Mouse (Mus musculus) CH12.LX (cell line): Measurements from ENCODE around the gene Smg6. TPM values are rescaled to one million over a fixed set of nuclear protein-coding genes. Genes with fewer than 3 reads are reported as not detected.

Source experiments
- DNase-seq: peaks from one replicate; pipeline ENCODE4 v3.0.0-alpha.2; 2013; ENCODE audit errors: extremely low read depth
- H3K27ac ChIP-seq: 2 replicates; pipeline ENCODE4 v1.5.1; 2012; ENCODE audit warnings: low read depth, mild to moderate bottlenecking, control low read depth, moderate library complexity; ENCODE audit not compliant: insufficient read depth
- H3K27me3 ChIP-seq: replicated peaks from 2 replicates; pipeline ENCODE3; 2012; ENCODE audit warnings: inconsistent platforms
- H3K36me3 ChIP-seq, 2 experiments: replicated peaks in 1 of 2; 2 replicates each; pipeline versions ENCODE3 to v1.6.1; 2012; ENCODE audit warnings: inconsistent platforms in 1 of 2, low read length in 1 of 2, mild to moderate bottlenecking in 1 of 2, mixed read lengths in 1 of 2, moderate library complexity in 1 of 2; ENCODE audit not compliant: control insufficient read depth in 1 of 2, insufficient read depth in 1 of 2
- H3K4me1 ChIP-seq, 2 experiments: 2 replicates each; pipeline ENCODE4 v1.6.1; 2012; ENCODE audit warnings: inconsistent platforms in 1 of 2, moderate library complexity in 1 of 2; ENCODE audit not compliant: insufficient read depth in 2 of 2, control insufficient read depth in 1 of 2
- H3K4me2 ChIP-seq: 2 replicates; pipeline ENCODE4 v1.6.1; 2012; ENCODE audit warnings: low read depth, mild to moderate bottlenecking, control low read depth; ENCODE audit not compliant: poor library complexity, insufficient read depth, severe bottlenecking
- H3K4me3 ChIP-seq, 3 experiments: fragments of 150-350 bp in 1 of 3; sonication (generic) in 1 of 3; replicated peaks in 1 of 3; 2 replicates each; pipeline versions ENCODE3 to v1.5.1; 2011 to 2012; ENCODE audit warnings: low read depth in 2 of 3, low read length in 2 of 3, mild to moderate bottlenecking in 2 of 3, moderate library complexity in 2 of 3, control low read depth in 1 of 3, improper control_type of control experiment in 1 of 3, inconsistent platforms in 1 of 3, mixed read lengths in 1 of 3; ENCODE audit not compliant: poor library complexity in 1 of 3
- H3K79me2 ChIP-seq: replicated peaks from 2 replicates; pipeline ENCODE4 v1.6.1; 2012; ENCODE audit warnings: mild to moderate bottlenecking, moderate library complexity; ENCODE audit not compliant: control insufficient read depth, poor library complexity, insufficient read depth, severe bottlenecking; ENCODE audit errors: extremely low read depth
- H3K9ac ChIP-seq: 2 replicates; pipeline ENCODE4 v1.6.1; 2012; ENCODE audit warnings: low read depth, mild to moderate bottlenecking, control low read depth, moderate library complexity; ENCODE audit not compliant: insufficient read depth
- H3K9me3 ChIP-seq: replicated peaks from 2 replicates; pipeline ENCODE3; 2012; ENCODE audit warnings: low read length, inconsistent platforms, mixed read lengths
- BHLHE40 ChIP-seq: IDR thresholded peaks from 2 replicates; pipeline ENCODE4 v1.6.1; 2011; ENCODE audit warnings: mild to moderate bottlenecking, low read depth, low read length, improper control_type of control experiment
- EP300 ChIP-seq: IDR thresholded peaks from 2 replicates; pipeline ENCODE4 v1.6.1; 2011; ENCODE audit warnings: low read length, improper control_type of control experiment
- IRF4 ChIP-seq: IDR thresholded peaks from 2 replicates; pipeline ENCODE4 v1.6.1; 2014; ENCODE audit warnings: low read depth, mild to moderate bottlenecking, inconsistent platforms, low read length, improper control_type of control experiment
- JUN ChIP-seq: IDR thresholded peaks from 2 replicates; pipeline ENCODE4 v1.6.1; 2011; ENCODE audit warnings: low read depth, mild to moderate bottlenecking, low read length, improper control_type of control experiment, moderate library complexity; ENCODE audit not compliant: insufficient read depth
- JUND ChIP-seq: conservative IDR thresholded peaks from 2 replicates; pipeline ENCODE4 v1.6.1; 2011; ENCODE audit warnings: low read depth, low read length, improper control_type of control experiment
- KAT2A ChIP-seq: IDR thresholded peaks from 2 replicates; pipeline ENCODE4 v1.6.1; 2012; ENCODE audit warnings: low read length, improper control_type of control experiment, inconsistent platforms; ENCODE audit not compliant: insufficient replicate concordance
- MAFK ChIP-seq: IDR thresholded peaks from 2 replicates; pipeline ENCODE4 v1.6.1; 2011; ENCODE audit warnings: low read length, improper control_type of control experiment; ENCODE audit not compliant: insufficient replicate concordance
- MAX ChIP-seq: IDR thresholded peaks from 2 replicates; pipeline ENCODE4 v1.6.1; 2011; ENCODE audit warnings: low read length, improper control_type of control experiment
- MEF2A ChIP-seq: IDR thresholded peaks from 2 replicates; pipeline ENCODE4 v1.6.1; 2014; ENCODE audit warnings: low read depth, mild to moderate bottlenecking, inconsistent platforms, low read length, improper control_type of control experiment, borderline replicate concordance
- MYC ChIP-seq: IDR thresholded peaks from 2 replicates; pipeline ENCODE4 v1.6.1; 2011; ENCODE audit warnings: low read depth, mild to moderate bottlenecking, improper control_type of control experiment, low read length
- POLR2A ChIP-seq: IDR thresholded peaks from 2 replicates; pipeline ENCODE4 v1.6.1; 2011; ENCODE audit warnings: low read depth, mild to moderate bottlenecking, improper control_type of control experiment, low read length
- SIN3A ChIP-seq: IDR thresholded peaks from 2 replicates; pipeline ENCODE4 v1.6.1; 2012; ENCODE audit warnings: low read length, improper control_type of control experiment, inconsistent platforms
- TBP ChIP-seq: conservative IDR thresholded peaks from 2 replicates; pipeline ENCODE4 v1.6.1; 2011; ENCODE audit warnings: low read depth, low read length, improper control_type of control experiment
- TCF12 ChIP-seq: IDR thresholded peaks from 2 replicates; pipeline ENCODE4 v1.6.1; 2014; ENCODE audit warnings: low read depth, mild to moderate bottlenecking, inconsistent platforms, low read length, improper control_type of control experiment
- USF1 ChIP-seq: IDR thresholded peaks from 2 replicates; pipeline ENCODE4 v1.6.1; 2014; ENCODE audit warnings: low read depth, mild to moderate bottlenecking, inconsistent platforms, low read length, improper control_type of control experiment
- ZNF384 ChIP-seq: IDR thresholded peaks from 2 replicates; pipeline ENCODE4 v1.6.1; 2012; ENCODE audit warnings: low read depth, low read length, improper control_type of control experiment, inconsistent platforms
- dilution Hi-C: fragments of 300-500 bp; cut with MboI; formaldehyde crosslinking; loops from 2 replicates; pipeline ENCODE4 v1.14.3; 2020; ENCODE audit warnings: low sequenced_read_pairs; ENCODE audit not compliant: extremely low pct_unique_long_range_greater_than_20kb, extremely low pct_ligation_motif_present
- in situ Hi-C: fragments of 300-500 bp; cut with MboI; formaldehyde crosslinking; loops from 3 replicates; pipeline ENCODE4 v1.14.3; 2019; ENCODE audit warnings: low sequenced_read_pairs, low pct_ligation_motif_present, low pct_unique_long_range_greater_than_20kb, mixed read lengths
- polyA plus RNA-seq: library from polyadenylated mRNA; unstranded; fragments of >175 nt; gene quantifications from 2 replicates; pipeline ENCODE4 v1.2.1, GENCODE M21; 2012; ENCODE audit warnings: low read depth; ENCODE audit not compliant: insufficient read length
- total RNA-seq, 2 experiments: library from RNA; depleted of rRNA; stranded (reverse); fragments of 300-350 nt in 1 of 2; fragments of >200 nt in 1 of 2; gene quantifications; 2 replicates each; pipeline ENCODE4 v1.2.3; 2012 to 2014

The Smg6 gene
- total and polyA plus RNA-seq, 3 experiments = 9.0 to 18.5 (median 12.1) TPM

DNA sequence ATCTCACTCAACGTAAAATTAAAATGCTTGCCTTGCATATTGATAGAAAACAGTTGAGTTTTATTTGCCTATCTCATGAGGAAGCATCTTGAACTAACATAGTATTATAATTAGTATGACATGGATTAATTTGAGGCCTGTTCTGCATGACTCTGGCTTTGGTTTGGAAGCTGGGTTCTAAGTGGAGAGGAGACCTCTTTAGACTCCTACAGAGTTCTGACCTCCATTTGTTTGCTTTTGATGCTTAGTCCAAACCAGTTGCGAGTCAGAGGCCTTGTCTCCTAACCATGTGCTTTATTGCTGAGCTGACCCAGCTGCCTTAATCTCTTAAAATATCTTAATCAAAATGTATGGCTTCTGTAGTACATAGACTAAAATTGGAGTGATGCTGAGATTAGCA lies 32.0 kb downstream of the Smg6 start:
- Histone ChIP-seq H3K4me1 (peaks cover 4 to 26% of the 10 kb centered on the region in 2 experiments), H3K79me2 (no peaks in the 10 kb centered on the region; the same call in 1 of the 2 replicates), H3K36me3 (peaks cover 5 to 43% of the 10 kb centered on the region in 2 experiments), H3K27me3 (no peaks in the 10 kb centered on the region), H3K4me3 (no peak overlapping the region), H3K27ac (no peak overlapping the region), H3K9me3 (no peaks in the 10 kb centered on the region), H3K4me2 (no peak overlapping the region), H3K9ac (no peak overlapping the region)
- in situ Hi-C loops (no loop called here), dilution Hi-C loops (no loop called here)
- no peak for DNase-seq
- TF ChIP-seq MAFK = 0 out of 2 replicates have a peak, but pooled peaks have one; percentile 26
- TF ChIP-seq TCF12 = no peak

DNA sequence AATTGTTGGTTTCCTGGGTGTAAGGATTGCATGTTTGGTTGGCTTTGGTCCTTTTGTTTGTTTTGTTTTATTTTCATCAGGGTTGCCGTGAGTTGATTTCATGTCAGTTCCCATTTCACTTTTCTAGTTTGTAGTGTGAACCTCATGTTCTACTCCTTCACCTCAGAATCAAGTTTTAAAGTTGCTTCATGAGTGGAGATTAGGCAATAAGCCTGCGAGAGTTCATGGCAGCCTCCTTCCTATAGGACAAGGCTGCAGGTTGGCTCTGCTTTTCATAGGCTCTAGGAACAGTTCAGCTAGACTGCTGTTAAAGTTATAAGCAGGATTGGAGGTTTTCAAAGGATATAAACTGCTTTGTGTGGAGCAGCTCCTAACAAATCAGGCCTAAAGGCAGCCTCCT lies 33.9 kb downstream of the Smg6 start:
- in situ Hi-C loops (no loop called here), dilution Hi-C loops (no loop called here)
- peak overlapping the region; percentile 57 for H3K9ac ChIP-seq

DNA sequence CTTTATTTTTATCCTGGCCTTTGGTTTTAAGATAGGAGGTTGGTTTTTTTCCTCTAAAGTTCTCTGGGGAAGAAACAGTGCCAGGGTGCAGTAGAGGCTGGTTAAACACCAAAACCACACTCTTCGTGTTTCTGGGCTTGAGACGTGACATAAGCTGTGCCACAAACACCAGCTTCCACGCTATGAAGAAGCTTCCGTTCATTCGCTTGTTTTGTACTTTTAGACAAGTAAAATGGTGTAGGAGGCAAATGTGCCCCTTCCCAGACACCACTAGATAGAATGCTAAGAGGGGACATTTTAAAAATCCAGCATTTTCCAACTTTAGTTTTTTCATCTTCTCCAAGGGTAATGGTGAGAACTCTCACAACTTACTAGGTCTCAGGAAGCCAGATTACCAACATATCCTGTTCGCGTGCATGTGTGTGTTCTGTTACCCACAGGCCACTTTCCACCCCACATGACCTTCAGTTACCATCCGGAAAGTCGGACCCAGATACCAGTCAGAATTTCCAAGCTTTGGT lies 34.5 kb downstream of the Smg6 start:
- H3K4me2 ChIP-seq = peak overlapping the region; percentile 45
- peaks cover 2 to 26% of the 10 kb centered on the region in 2 experiments for H3K36me3 ChIP-seq
- dilution Hi-C loops (no loop called here), in situ Hi-C loops (no loop called here)
- DNase-seq = peak; percentile 62
- no peak overlapping the region for H3K4me3 ChIP-seq
- no peaks in the 10 kb centered on the region for H3K27me3 ChIP-seq
- no peaks in the 10 kb centered on the region; the same call in 1 of the 2 replicates for H3K79me2 ChIP-seq
- H3K27ac ChIP-seq = peak overlapping the region; percentile 23; the same call in 1 of the 2 replicates
- peaks cover 2 to 25% of the 10 kb centered on the region in 2 experiments; a peak in 3 of 4 replicates for H3K4me1 ChIP-seq
- H3K9me3 ChIP-seq = no peaks in the 10 kb centered on the region
- H3K9ac ChIP-seq = peak overlapping the region; percentile 57
- peak; percentile 7; the same call in 1 of the 2 replicates for TF ChIP-seq ZNF384
- peak; percentile 27; the same call in 1 of the 2 replicates for TF ChIP-seq TCF12
- TF ChIP-seq TBP = no peak
- peak; percentile 69; the same call in 1 of the 2 replicates for TF ChIP-seq EP300
- peak; percentile 68 for TF ChIP-seq BHLHE40
- no peak; the same call in 1 of the 2 replicates for TF ChIP-seq JUN
- TF ChIP-seq JUND = peak; percentile 45; the same call in 1 of the 2 replicates
- 0 out of 2 replicates have a peak, but pooled peaks have one; percentile 37 for TF ChIP-seq MAX
- peak; percentile 77; the same call in 1 of the 2 replicates for TF ChIP-seq MEF2A
- TF ChIP-seq SIN3A = no peak
- TF ChIP-seq IRF4 = 0 out of 2 replicates have a peak, but pooled peaks have one; percentile 21
- 0 out of 2 replicates have a peak, but pooled peaks have one; percentile 11 for TF ChIP-seq USF1

More for the DNA sequence above, 33.9 kb downstream of the Smg6 start:
- H3K9me3 ChIP-seq = no peaks in the 10 kb centered on the region
- H3K4me3 ChIP-seq = no peak overlapping the region
- no peaks in the 10 kb centered on the region; the same call in 1 of the 2 replicates for H3K79me2 ChIP-seq
- no peak for DNase-seq
- peaks cover 4 to 30% of the 10 kb centered on the region in 2 experiments for H3K36me3 ChIP-seq
- H3K27me3 ChIP-seq = no peaks in the 10 kb centered on the region
- TF ChIP-seq TBP (no peak), MYC (no peak), MAFK (no peak), POLR2A (0 out of 2 replicates have a peak, but pooled peaks have one; percentile 8), KAT2A (no peak)
- peaks cover 4 to 30% of the 10 kb centered on the region in 2 experiments for H3K4me1 ChIP-seq
- peak overlapping the region; percentile 37 for H3K27ac ChIP-seq
- H3K4me2 ChIP-seq = peak overlapping the region; percentile 45
